Mouse (Mus musculus) thymus, postnatal 0 days (tissue): Measurements from ENCODE around the gene Stat6. TPM values are rescaled to one million over a fixed set of nuclear protein-coding genes. Genes with fewer than 3 reads are reported as not detected.
A peak's percentile ranks its signal among the peaks of the same experiment; 100 is the strongest.

Experiments
- DNase-seq: peaks from one replicate; pipeline ENCODE4 v3.0.0-alpha.2; 2015; ENCODE audit warnings: low spot score
- polyA plus RNA-seq: library from polyadenylated mRNA; unstranded; fragments of >200 nt; fragmentation: Nextera tagmentation; extraction: Ambion mirVana; gene quantifications from 2 replicates; pipeline ENCODE4 v1.2.1, GENCODE M21; 2015

Stat6 gene
- polyA plus RNA-seq, 1 experiment from 2014 or later, result 38.4 TPM

GRCm38 (mm10) chr10:127614236-127615033 is 28.4 kb upstream of the Stat6 start:
- no peak for DNase-seq

GRCm38 (mm10) chr10:127615034-127615374 is 27.8 kb upstream of the Stat6 start:
- no peak for DNase-seq

DNA sequence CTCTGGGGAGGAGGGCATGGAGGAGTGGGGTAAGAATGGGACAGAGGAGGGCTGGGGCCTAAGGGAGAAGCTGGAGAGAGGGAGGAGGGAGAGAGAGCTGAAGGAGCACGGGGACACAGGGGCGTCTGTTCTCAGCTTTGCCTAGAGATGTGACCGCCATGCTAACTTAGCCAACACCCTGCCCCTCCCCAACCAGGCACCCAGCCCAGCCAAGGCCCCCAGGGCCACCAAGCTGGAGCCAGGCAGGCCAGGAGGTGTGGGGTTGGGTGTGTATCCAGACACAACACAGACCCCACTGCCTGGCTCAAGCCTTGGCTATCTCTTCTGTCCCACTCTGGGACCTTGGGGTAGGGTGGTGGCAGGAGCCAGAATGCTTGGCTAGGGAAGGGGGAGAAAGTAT is 27.2 kb upstream of the Stat6 start:
- DNase-seq, result no peak

GRCm38 (mm10) chr10:127616261-127616679 is 26.5 kb upstream of the Stat6 start:
- no peak for DNase-seq

- no peak for DNase-seq
Observed at GRCm38 (mm10) chr10:127617294-127617693, 25.5 kb upstream of the Stat6 start.

- DNase-seq, result no peak
Observed at GRCm38 (mm10) chr10:127618173-127618572, 24.6 kb upstream of the Stat6 start.

DNA sequence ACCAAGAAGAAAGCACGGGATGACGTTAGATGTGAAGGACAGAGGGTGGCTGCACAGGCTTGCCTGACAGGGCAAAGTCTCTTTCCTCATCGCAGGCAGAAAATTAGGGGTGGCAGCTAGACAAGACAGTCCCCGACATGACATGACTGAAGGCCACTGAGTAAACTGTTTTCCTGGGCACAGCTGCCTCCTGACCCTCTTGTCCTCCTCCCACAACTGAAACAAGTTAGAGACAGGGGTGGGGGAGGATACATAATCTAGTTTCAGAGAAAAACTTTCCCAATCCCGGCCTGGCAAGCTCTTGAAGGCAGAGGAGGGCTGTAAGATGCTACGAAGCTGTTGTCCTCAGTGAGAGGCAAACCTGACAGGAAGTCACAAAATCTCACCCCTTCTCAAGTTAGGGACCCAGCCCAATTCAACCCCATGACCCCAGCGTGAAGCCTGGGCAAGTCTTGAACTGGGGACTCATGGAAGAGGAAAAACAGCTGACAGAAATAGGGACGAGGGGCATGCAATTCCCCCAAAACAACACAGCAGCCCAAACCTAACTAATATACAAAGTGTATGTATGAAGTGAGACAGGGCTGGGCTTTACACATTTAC is 23.6 kb upstream of the Stat6 start:
- no peak for DNase-seq

- DNase-seq, result no peak
Observed at GRCm38 (mm10) chr10:127619941-127620405, 22.8 kb upstream of the Stat6 start.

GRCm38 (mm10) chr10:127620406-127621190 is 22.2 kb upstream of the Stat6 start, which contains the start of gene Lrp1:
Gene Lrp1 (minus strand): TSS chr10:127621148.
- peak; percentile 33 for DNase-seq

- peak; percentile 61 for DNase-seq
Observed at GRCm38 (mm10) chr10:127621191-127622056, 21.4 kb upstream of the Stat6 start.

DNA sequence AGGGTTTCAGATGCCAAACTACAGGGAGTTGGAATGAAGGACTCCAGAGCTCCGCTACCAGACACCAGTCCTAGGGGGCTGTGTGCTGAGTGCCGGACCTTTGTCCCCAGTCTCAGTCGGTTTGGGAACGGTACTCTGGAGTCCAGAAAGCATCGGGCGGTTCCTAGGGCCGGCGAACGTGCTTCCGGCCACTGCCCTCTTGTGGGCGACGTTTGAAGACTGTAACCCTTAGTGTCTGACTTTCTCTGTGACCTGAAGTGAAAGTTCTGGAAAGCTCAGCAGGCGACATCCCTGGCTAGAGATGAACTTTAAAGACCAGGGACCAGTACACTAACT is 20.8 kb upstream of the Stat6 start:
- no peak for DNase-seq

DNA sequence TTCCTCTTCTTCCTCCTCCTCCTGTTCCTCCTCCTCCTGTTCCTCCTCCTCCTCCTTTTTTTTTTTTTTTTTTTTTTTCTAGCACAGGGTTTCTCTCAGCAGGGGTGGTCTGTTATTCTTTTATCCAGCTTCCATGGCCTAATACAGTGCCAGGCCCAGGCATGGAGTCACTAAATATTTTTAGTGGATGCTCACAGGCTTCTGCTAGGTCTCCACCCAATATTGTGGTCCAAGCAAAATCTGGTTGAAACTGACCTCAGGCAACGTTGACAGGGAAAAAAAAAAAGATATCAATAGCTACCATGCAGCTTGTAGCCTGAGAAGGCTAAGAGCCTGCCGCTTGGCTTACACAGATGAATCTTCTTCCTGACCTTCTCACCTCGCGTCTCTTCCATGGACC is 20.1 kb upstream of the Stat6 start:
- no peak for DNase-seq

DNA sequence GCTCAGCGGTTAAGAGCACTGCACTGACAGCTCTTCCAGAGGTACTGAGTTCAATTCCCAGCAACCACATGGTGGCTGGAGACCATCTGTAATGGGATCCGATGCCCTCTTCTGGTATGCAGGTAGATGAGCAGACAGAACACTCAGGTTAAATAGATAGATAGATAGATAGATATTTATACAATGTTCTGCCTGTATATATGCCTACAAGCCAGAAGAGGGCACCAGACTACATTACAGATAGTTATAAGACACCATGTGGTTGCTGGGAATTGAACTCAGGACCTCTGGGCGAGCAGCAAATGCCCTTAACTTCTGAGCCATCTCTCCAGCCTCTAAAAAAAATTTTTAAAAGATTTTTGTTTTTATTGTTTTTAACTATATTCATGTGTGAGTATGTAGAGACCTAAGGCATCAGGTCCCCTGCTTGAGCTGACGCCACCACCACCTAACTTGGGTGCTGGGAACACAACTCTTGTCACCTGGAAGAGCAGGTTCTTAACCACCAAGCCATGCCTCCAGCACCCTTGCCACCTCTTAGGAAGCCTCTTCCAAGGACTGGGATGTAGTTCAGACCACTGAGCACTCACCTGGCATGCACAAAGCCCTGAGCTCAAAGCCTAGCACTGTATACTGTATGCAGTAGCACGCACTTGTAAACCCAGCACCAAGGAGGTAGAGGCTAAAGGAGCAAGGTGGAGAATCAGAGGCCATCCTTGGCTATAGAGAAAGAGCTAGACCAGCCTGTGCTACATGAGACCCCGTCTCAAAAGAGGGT is 19.2 kb upstream of the Stat6 start:
- DNase-seq, result no peak

DNA sequence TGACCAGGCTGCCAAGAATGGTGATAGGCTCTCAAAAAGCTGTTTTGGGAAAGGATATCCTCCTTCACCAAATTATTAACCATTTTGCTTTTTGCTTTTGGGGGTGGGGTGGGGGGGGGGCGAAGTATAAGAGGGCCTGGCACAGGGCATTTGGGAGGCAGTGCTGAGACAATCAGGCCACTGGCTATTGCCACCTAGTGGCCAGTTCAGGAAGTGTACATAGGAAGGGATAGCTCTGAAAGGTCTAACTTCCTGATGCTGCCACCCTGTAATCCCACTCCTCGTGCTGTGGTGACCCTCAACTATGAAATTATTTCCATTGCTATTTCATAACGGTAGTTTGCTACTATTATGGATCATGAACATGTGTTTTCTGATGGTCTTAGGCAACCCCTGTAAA is 16.4 kb upstream of the Stat6 start:
- DNase-seq, result peak; percentile 29

DNA sequence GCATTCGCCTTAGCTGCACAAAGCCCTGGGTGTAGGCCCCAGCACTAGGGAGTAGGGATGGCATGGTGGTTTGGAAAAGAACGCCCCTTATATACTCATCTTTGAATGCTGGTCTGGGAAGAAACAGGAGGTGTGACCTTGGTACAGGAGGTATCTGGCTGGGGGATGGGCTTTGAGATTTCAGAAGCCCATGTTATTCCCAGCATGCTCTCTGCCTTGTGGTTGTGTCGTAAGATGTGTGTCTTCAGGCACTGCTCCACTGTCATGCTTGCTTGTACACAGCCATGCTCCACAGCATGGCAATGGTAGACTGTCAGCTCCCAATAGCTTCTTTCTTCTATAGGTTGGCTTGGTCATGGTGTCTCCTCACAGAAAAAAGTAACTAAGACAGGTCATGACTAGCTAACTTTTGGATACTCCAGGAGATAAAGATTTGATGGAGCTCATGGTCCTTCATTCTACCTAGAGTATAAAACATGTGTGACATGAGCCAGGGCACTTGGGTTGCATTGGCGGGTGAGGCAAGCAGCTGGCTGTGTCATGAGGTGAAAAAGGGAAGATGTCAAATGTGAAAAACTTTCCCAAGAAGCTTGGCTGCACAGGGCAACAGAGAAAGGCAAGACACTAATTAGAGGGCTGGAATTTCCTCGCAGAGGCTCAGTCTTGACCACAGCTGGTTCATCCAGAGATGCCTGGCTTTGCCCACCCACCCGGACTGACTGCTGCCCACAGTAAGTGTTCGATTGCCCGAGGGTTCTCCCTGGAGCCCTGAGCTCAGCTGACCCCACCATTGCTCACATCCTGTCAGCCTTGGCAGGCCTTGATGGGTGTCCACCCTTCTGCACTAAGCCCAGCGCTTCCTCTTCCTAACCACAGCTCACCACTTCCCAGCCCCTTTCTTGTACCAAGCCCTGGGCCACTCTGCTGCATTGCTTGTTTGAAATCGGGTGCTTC is 11.2 kb upstream of the Stat6 start:
- DNase-seq, result no peak

- DNase-seq, result no peak
Observed at GRCm38 (mm10) chr10:127632668-127633271, 10.0 kb upstream of the Stat6 start.

DNA sequence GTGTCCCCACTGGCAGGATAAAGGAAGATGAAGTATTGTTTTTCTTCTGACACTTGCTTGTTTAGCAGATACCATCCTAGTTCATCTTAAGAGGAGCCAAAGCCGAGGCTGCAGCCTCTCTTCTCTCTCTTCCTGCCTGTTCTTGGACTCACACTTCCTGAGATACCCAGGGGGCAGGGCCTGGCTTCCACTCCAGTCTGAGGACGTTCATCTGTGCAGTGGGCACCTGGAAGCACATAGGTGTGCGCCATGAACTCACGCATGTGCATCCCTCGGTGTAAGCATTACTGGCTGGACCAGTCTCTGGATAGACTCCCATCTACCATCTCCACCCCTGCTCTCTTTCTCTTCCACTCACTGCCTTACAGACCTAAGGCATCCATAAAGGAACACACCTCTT is 2.4 kb upstream of the Stat6 start:
- DNase-seq, result no peak

DNA sequence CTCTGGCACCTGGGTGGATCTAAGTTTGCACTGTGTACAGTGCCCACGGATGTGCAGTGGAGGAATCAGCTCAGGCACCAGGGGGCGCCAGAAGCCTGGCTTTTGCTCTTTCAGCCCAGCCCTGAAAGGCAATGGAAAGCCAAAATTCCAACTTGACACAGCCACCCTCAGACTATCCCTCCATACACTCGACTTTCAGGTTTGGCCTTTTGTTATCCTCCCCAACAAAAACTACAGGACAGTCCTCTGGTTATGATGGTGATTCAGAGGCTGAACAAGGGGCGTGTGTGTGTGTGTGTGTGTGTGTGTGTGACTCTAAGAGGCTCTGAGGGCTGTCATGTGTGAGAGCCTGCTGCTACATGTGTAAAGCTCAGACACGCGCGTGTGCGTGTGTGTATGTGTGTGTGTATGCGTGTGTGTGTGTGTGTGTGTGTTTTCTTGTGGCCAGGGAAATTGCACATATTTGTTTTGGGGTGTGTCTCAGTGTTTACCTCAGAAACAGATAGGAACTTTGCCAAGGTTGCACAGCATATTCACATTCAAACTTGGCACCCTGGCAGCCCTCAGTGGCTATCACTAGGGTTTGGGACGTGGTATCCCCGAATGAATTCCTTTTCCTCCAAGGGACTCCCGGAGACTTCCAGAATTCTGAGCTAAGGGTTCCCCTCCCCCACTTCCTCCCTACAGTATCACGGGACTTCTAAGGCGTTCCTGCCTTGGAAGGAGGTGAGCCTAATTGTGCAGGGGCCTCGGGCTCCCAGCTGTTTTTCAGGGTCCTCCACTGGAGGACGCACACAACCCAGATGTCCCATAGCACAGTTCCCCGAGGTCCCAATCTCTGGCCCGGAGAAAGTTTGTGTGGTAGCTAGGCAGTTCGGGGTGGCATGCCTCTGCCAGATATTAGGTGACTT is 670 bp upstream of the Stat6 start:
- DNase-seq, result peak; percentile 86
